Mouse (Mus musculus) megakaryocyte, embryonic 14.5 days (primary cell): Measurements from ENCODE around the gene Ruvbl1.

ENCODE experiments used
- FLI1 ChIP-seq: IDR thresholded peaks from 2 replicates; pipeline ENCODE4 v1.6.1; 2012; ENCODE audit warnings: low read length, inconsistent platforms, mixed read lengths
- GATA1 ChIP-seq: IDR thresholded peaks from 3 replicates; pipeline ENCODE4 v1.6.1; 2012; ENCODE audit warnings: mixed read lengths, low read length, inconsistent platforms, borderline replicate concordance

GRCm38 (mm10) chr6:88500405-88500767, 35.2 kb downstream of the Ruvbl1 start:
- TF ChIP-seq FLI1 (no peak), GATA1 (no peak)
